Mouse (Mus musculus) spleen, adult 18-20 months (tissue): ENCODE results near the gene Cacng2.

Source experiments
- DNase-seq, 2 experiments: peaks; one replicate each; pipeline ENCODE4 v3.0.0; 2022; ENCODE audit warnings: mixed read lengths in 2 of 2

Gene Cacng2

DNA sequence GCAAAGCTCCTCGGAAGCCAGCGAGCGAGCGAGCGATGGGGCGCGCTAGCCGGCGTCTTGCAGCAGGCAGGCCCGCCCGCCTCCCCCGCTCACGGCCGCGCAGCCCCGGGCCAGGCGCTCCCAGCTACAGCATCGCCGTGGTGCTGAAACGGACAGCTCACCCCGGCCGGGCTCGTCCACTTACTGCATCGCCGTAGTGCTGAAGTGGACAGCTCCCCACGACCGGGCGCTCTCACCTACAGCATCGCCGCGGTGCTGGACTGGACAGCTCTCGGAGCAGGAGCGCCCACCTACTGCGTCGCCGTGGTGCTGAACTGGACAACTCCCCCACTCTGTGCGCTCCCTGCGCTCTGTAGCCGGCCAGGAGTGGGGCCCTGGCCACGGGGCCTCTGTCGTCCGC is at the start of gene Cacng2:
TSS of gene Cacng2 (minus strand) at position 325 of the 400 bp plus-strand sequence.
- peak; percentile 74 to 82 for DNase-seq

DNA sequence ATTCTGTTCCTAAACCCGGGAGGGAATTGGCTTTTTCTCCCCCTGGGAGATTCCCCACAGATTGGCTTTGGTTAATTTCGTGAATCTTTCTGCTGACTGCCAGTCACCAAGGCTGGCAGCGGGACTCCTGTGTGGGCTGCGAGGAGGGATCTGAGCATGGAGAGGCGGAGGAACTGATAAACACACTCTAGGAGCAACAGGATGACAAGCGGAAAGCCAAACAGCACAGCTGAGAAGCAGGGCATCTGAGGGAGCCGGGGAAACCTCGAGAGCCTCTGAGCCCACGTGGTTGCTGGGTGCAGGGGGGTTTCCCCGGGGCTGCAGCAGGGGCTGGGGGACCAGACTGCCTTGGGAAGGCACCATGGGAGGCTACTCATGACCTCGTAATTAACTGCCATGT is 49.7 kb upstream of the Cacng2 start:
- DNase-seq = no peak

DNA sequence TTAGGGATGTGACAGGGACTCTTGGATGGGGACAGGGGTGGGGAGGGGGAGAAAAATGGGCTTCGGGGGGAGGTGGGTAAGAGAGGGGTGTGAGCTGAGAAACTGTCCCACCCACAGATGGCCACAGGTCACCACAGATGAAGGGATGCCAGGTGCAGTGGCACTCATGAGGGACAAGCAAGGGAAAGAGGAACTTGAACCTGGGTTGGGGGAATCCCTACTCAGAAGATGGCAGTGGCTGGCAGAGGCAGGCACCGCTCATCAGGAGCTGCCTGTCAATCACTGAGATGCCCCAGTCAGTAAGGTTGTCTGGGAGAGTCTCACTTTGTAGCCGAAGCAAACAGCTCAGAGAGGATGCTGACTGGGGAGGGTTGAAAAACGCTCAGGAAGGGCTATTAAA is 45.5 kb upstream of the Cacng2 start:
- peak; percentile 38 to 66 for DNase-seq

DNA sequence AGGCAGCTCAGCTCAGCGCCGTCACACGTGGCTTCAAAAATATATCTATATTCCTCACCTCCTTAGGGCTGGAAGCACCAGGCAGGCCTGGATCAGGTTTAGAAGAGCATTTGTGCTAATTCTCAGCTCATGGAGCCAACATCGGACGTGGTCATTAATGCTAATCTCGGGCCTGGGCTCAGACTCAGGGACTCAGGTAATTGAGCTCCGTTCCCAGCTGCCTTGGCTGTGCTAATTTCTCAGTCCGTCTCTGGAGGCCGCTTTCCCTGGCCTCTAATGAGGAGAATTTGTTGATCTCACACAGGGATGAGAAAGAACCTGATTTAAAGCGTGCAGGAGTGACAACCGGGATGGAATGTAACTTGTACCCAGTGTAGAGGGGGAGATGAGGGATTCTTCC is 44.6 kb upstream of the Cacng2 start:
- no peak for DNase-seq

DNA sequence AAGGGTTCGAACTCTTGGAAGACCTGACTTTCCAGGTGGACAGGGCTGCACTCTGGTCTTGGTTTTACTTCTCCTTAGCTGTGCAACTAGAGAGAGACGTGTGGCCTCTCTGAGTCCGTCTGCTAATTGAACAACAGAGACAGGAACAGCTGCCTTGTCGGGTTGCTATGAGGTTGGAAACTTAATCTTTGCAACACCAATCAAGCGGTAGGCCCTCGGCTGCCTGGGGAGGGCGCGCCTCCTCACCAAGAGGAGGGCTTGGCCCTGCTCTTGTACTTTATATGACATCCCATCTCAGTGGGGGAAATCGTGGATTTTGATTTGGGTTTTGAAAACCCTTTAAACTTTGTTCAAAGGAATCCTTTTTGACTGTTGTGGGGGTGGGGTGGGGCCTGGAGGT is 42.1 kb upstream of the Cacng2 start:
- peak; percentile 49 to 51 for DNase-seq

DNA sequence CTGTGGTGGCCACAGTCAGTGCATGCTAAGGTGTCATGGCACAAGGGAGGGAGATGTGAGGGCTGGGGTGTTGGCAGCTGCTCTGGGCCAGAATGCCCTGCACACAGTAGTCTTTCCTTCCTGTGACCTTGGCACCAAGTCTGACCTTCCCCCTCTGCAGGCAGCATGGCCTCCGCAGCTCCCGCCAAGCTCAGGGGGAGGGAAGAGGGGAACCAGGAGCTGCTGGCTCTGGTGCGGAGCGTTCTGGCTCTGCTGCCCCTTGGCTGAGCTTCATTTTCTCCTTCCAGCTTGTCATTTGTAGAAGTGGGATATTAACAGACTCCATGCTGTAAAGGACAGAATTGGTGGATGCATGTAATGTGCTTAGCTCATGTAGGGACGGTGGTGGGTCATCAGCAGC is 38.5 kb upstream of the Cacng2 start:
- no peak for DNase-seq

DNA sequence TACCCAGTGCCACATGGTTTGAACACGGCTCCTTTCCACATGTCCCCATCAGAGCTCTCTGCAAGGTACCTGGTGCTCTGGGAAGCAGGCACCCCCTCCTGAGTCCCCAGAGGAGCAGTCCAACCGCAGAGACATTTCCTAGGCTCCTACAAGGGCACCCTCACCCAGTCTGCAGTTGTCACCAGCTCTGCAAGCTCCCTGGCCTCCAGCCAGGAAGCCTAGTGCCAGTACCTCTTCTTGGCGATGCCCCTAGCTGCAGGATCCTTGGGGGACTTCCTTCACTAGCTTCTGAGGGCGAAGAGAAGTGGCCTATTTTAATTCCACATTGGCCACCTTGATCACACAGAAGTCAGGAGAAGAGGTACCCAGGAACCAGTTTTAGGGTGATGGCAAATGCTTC is 38.0 kb upstream of the Cacng2 start:
- no peak for DNase-seq

DNA sequence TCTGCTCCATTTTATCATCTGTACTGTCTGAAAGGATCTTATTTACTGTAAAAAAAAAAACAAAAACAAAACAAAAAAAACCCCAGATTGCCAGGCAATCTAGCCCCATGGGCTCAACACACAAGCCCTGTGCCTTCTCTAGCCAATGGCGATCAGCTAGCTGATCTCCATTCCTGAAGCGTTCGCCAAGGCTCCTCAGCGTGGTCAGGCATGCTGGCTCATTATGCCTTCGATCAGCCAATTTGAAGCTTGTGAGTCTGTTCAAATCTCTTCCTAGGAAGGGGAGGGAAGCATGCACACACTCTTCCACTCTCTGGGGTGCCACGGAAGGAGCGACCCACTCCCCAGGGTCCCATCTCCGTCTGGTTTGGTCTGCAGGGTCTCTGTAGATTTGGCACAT is 37.5 kb upstream of the Cacng2 start:
- DNase-seq = no peak

DNA sequence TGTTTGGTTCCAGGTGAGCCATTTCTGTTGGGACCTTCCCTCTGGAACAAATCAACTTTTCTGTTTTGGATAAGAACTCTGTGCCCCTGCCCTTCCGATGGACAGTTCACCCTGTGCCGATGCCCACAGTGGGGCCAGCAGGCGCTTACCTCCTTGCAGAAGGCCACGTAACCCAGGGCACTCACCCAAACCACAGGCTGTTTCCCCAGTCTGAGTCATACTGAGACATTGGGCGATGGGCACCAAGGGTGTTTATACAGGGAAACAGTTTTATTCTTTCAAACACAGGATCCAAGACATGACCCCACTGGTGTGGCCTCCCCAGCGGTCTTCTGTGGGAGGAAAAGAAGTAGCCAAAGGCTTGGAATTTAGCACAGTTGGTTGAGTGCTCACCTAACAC is 35.6 kb upstream of the Cacng2 start:
- DNase-seq = no peak

DNA sequence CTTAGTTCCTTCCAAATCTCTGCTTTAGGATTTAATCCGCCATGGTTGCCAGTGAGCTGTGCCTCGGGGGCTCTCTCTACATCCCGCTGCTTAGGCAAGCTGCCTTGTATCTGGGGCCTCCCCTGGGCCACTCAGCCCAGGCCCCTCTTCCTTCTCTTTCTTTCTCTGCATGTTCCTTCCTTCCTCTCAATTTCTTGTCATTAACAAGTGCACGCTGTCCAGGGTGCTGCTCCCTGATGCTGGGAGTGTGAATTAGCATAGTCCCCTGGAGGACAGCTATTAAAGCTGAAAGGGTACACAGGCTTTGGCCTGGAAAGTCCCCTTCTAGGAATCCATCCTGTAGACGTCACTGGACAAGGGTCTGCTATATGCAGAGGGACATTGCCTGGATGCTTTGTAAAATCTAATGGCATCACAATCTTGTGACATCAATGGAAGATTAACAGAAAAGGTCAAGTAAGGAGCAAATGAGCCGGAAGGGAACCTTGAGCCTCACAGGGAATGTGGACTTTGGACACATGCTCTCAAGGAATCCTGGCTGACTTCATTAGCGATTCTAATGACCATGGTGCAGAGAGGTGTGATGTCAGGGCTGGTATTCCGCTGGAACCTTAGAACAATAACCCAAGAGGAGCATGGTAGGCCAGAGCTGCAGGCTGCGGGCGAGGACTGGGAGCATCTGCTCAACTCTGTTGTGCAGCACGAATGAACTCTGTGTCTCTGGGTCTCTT is 33.4 kb upstream of the Cacng2 start:
- no peak for DNase-seq

DNA sequence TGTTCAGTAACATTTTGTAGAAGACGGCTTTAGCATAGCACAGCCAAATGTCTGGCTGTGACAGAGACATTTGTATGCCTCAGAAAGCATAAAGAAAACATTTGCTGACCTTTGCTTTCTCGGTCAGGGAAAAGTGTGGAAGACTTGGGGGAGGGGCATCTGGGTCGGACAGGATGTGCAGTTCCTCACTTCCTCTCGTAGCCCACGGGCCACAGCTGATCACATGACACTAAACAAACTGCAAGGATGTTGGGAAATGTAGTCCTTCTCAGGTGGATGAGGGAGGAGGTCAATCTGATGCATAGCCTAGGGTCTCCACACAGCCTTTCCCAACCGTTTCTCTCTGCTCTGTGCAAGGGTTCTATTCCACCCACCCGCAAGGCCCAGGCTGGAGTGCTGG is 28.7 kb upstream of the Cacng2 start:
- no peak for DNase-seq

DNA sequence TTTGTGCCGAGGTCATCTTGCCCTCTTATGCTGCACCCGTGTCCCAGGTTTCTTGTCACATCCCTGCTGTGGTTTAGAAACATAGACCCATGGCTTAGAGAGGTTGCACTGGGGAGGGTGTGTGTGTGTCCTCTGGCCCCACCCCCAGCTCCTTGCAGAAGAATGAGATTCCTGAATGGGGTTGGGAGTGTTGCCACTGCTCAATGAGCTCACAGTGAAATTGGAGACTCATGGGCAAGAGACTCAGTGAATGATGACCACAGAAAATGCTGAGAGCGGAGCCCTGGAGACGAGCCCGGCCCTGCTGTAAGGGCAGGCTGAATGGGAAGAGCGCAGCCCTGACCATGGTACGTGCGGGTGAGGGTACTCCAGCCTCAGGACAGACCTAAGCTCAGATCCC is 20.4 kb upstream of the Cacng2 start:
- DNase-seq = no peak

DNA sequence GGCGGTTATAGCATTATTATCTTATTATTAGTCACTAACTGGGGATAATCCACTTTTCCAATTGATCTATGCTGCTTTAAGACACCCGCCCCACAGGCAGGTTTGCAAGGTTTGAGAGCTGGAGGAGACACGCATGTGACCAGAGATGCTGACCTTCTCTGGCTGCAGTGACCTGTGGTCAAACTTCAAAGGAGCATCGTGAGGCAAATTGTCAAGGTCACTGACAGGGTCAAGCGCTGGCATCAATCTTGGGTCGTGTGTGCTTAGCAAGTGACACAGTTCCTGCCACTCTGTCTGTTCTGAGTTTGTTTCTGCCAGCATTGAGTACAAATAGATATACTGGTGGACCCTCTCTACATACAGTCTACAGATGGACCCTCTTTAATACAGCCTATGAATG is 14.8 kb upstream of the Cacng2 start:
- DNase-seq = no peak

DNA sequence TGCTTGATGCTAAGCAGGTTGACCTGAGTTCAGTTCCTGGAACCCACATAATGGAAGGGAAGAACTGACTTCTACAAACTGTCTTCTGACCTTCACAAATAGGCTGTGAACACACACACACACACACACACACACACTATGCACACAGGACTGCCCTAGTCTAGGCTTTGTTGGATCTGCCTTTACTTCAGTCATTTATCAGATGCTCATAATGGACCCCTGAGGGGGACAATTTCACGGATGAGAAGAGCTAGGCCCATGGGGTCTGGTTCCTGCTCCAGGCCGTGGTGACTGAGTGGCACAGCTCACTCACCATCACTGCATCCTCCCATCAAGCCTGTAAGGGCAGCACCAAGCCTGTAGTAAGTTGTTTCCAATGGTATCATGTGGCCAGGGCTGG is 13.6 kb upstream of the Cacng2 start:
- no peak for DNase-seq

DNA sequence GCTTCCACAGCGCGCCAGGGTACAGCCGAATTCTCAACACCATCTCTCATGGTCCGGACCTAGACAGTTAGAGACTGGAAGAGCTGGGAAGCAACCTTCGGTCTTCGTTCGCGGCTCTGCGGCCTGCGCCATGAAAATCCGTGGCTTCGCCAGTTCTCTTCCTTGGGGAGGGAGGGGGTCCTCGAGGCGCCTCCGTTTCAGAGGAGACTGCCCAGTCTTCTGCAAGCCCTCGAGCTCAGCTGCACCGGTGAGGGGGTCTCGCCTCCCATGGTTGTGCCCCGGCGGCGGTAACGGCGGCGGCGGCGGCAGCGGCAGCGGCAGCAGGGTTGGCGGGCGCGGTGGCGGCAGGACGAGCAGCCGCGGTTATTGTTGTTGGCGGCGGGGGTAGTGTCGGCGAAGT is 580 bp downstream of the Cacng2 start:
- DNase-seq = no peak

DNA sequence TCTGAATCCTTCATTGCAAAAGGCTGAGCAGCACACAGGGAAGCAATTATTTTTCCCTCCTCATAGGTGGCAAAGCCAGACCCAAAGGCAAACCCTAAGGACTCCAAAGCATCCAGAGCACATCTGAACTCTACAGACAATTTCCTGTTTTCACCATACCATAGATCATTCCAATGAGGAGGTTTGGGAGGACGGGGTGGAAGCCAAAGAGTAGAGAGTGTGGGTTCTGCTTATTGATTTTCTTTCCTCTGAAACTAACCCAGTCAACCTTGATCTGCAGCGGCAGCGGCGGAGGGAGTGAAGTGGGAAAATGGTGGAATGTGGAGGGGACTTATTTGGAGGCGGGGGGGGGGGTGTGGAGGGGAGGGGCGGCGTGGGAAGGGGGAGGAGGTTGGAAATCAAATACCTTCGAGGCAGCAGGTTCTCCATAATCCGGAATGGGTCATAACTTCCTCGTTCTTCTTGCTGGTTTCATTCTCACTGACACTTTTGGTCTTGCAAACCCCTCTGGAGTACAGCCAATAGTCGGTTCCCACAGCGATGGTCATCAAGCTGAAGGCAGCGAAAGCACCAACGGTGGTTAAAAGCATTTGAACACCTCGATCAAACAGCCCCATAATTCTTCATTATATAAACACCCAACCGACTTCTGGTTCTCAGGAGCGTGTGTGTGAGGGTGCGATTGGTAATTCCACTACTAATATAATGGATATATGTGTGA is 1.4 kb downstream of the Cacng2 start:
- no peak for DNase-seq

DNA sequence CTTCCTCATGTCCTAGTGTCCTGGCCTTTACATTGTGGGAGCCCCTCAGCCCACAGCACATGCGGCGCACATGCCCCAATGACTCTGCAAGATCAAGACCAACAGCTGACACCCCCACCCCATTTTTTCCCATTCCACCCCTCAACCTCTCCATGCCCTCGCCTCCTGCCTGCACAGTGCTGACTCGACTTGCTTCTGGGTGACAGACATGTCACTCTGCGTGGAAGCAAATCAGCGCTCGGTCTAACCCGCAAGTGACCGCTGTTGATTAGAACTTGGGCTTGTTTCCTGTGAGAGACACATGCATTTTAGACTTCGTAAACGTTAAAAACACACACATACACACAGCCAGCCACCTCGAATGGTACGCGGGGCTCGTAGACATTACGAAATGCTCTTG is 2.1 kb downstream of the Cacng2 start:
- DNase-seq = no peak

DNA sequence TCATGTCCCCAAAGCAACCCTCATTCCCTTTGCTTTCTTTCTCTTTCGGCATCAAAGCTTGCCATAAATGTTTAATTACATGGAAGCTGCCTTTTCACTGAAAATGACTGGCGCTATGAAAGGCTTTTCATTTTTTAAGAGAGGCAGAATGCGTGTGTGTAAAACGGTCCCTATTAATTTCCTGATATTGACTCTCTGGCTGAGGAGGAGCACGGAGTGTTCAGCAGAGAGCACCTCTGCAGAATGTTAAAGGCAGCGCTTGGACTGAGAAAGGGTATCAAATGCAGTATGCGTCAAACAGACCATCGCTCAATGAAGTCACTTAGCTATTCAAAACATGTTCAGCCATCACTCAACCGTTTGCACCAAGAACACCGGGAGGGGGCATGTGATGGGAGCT is 2.9 kb downstream of the Cacng2 start:
- DNase-seq = no peak

DNA sequence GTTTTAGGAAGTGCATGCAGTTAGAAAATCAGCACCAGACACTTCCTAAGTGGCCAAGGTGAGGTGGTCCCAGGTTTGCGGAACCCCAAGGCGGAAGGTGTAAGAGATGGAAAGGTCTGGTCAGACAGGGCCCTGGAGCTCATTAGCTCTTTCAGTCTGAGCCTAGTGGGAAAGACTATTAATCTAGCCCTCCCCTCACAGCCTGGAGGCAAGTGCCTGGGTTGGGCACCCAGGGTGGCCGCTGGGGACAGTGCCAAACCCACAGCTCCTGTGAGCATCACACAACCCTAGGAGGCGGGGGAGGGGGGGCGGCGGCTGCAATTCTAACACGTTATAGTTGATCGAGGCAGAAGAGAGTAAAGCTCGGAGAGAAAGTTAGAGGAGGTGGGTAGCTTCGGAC is 3.6 kb downstream of the Cacng2 start:
- DNase-seq = no peak

DNA sequence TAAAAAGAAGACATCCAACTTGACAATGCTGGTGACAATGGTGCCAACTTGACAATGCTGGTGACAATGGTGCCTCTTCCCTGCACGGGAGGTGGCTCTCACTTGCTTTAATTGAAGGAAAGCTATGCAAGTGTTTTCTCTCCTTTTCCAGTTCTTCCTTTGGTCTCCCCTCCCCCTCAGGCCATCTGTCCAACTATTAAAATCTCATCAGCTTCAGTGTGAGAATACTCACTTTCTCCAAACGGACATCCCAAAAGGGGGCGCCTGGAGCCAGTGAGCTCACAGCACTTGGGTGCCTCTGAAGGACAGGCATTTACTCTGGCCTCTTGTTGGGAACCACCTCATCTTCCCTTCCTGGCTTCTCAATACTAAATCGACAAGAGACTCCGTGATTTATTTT is 20.3 kb downstream of the Cacng2 start:
- no peak for DNase-seq

DNA sequence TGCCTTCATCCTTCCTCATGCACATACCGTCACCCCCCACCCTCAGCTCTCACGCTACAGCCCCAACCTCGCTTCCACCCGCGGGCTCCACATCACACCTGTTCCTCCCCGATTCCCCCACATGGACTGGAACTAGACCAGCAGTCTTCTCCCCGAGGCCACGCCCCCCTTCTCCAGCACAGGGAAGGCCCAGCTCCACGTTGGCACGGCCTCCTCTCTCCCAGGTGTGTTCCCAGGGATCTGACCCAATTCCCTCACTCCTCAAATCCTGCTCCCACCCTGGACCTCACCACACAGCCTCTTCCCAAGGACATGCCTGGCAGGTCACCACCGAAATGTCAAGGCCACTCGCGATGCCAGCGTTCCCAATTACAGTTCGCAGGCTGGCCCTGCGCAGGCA is 23.8 kb downstream of the Cacng2 start:
- no peak for DNase-seq

DNA sequence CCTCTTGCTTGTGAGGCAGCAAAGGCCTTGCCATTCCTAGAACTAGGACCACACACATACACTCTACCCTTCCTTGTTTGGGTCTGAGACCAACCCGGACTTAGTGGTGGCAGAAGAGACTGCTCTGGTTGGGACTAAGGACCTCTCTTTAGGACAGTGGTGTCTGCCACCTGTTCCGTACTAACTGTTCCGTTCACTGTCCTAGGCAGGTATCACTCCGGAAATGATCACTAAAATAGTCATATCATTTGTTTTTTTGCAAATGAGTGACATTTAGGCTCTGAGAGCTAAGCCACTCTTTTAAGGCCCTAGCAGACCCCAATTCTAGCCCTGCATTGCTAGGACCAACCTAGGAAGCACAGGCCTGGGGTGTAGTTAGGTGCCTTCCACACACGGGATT is 26.2 kb downstream of the Cacng2 start:
- DNase-seq = no peak

DNA sequence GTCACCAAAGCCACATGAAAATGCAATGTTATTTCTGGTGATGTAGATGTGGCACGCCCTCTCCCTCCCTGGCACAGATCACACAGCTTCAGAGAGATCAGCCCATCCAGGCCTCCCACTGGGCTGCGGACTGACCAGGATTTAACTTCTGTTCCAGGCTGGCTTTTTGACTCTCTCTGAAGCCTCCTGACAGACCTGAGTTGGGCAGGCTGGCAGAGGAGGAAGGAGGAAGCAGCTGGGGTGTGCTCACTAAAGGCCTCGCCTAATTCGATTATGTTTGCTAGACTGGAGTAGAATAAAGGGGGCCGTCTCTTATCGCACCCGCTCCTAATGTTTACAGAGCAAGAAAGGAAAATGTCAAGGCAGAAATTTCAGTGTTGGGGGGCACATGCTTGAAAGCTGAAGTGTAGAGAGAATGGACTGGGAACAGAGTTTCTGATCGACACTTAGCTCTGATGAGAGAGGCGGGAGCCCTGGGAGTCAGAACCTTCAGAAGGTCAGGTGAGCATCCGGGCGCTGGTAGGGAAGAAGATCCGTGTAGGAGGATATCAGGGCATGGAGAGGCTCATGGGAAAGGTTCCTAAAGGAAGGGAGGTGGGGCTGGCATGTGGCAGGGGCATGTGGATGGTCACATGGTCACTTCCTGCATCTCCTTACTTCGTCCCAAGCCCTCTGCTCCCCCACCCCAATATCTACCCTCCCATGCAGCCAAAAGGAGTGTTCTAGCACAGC is 36.8 kb downstream of the Cacng2 start:
- no peak for DNase-seq

DNA sequence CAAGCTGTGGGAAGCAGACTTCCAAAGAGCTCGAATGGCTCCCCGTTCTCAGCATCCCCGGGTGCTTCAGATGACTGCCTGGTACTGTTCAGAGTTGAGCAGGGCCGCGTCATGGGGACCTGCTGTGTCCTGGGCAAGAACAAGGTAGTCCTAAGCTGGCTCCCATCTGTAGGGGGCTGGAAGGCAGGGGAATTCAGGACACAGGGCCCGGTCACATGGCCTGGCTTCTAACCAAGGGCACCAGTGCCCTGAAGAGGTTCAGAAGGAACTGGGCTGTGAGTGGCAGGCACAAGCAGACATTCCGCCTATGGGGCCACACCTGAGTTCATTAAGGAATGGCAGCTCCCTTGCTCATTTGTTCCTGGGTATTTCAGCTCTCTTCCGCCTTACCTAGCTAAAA is 37.7 kb downstream of the Cacng2 start:
- DNase-seq = no peak
